Mouse (Mus musculus) A20 (cell line): ENCODE results near the gene Tln2.

ENCODE experiments used
- DNase-seq: peaks from one replicate; pipeline ENCODE4 v3.0.0-alpha.2; 2011; ENCODE audit warnings: low read depth, low spot score

Gene Tln2

GRCm38 (mm10) chr9:67559603-67560002 lies at the start of gene Tln2:
Gene Tln2, minus strand, starts transcription at chr9:67559703.
- DNase-seq = no peak

- DNase-seq = no peak
Observed at GRCm38 (mm10) chr9:67609226-67609625, 49.7 kb upstream of the Tln2 start.

GRCm38 (mm10) chr9:67607786-67608366 lies 48.4 kb upstream of the Tln2 start:
- no peak for DNase-seq

GRCm38 (mm10) chr9:67607268-67607667 lies 47.8 kb upstream of the Tln2 start:
- DNase-seq = no peak

- no peak for DNase-seq
Observed at GRCm38 (mm10) chr9:67605867-67606435, 46.4 kb upstream of the Tln2 start.

GRCm38 (mm10) chr9:67604940-67605339 lies 45.4 kb upstream of the Tln2 start:
- DNase-seq = no peak

- no peak for DNase-seq
Observed at GRCm38 (mm10) chr9:67602347-67602746, 42.8 kb upstream of the Tln2 start.

- no peak for DNase-seq
Observed at GRCm38 (mm10) chr9:67595221-67595620, 35.7 kb upstream of the Tln2 start.

- DNase-seq = no peak
Observed at GRCm38 (mm10) chr9:67593469-67594141, 34.1 kb upstream of the Tln2 start.

- DNase-seq = no peak
Observed at GRCm38 (mm10) chr9:67592726-67593125, 33.2 kb upstream of the Tln2 start.

- DNase-seq = no peak
Observed at GRCm38 (mm10) chr9:67587111-67587510, 27.6 kb upstream of the Tln2 start.

- DNase-seq = no peak
Observed at GRCm38 (mm10) chr9:67586489-67586888, 27.0 kb upstream of the Tln2 start.

GRCm38 (mm10) chr9:67584871-67585270 lies 25.4 kb upstream of the Tln2 start:
- no peak for DNase-seq

GRCm38 (mm10) chr9:67581581-67582280 lies 22.2 kb upstream of the Tln2 start:
- DNase-seq = no peak

- no peak for DNase-seq
Observed at GRCm38 (mm10) chr9:67579541-67579940, 20.0 kb upstream of the Tln2 start.

GRCm38 (mm10) chr9:67574721-67575248 lies 15.3 kb upstream of the Tln2 start:
- no peak for DNase-seq

GRCm38 (mm10) chr9:67573683-67573979 lies 14.1 kb upstream of the Tln2 start:
- DNase-seq = no peak

GRCm38 (mm10) chr9:67572790-67573682 lies 13.5 kb upstream of the Tln2 start:
- DNase-seq = no peak

GRCm38 (mm10) chr9:67565801-67566258 lies 6.3 kb upstream of the Tln2 start:
- DNase-seq = no peak

GRCm38 (mm10) chr9:67549811-67550501 lies 9.5 kb downstream of the Tln2 start:
- no peak for DNase-seq

GRCm38 (mm10) chr9:67549332-67549731 lies 10.2 kb downstream of the Tln2 start:
- no peak for DNase-seq
